Mouse (Mus musculus) small intestine, adult 2 months (tissue): ENCODE results near the gene Dgkk. TPM values are rescaled to one million over a fixed set of nuclear protein-coding genes. Genes with fewer than 3 reads are reported as not detected.

Experiments
- H3K27ac ChIP-seq: fragments of 200-500 bp; 2 replicates; pipeline ENCODE4 v1.5.1; 2012; ENCODE audit warnings: low read depth, low read length, control low read depth, inconsistent platforms; ENCODE audit not compliant: insufficient read depth
- H3K27me3 ChIP-seq: fragments of 200-500 bp; 2 replicates; pipeline ENCODE4 v1.6.1; 2012; ENCODE audit warnings: mild to moderate bottlenecking, moderate library complexity, low read length, inconsistent platforms; ENCODE audit not compliant: control insufficient read depth, insufficient read depth
- H3K36me3 ChIP-seq: fragments of 200-500 bp; 2 replicates; pipeline ENCODE4 v1.6.1; 2012; ENCODE audit warnings: mild to moderate bottlenecking, low read length, control low read depth, inconsistent platforms; ENCODE audit not compliant: control insufficient read depth, insufficient read depth
- H3K4me1 ChIP-seq: fragments of 200-500 bp; 2 replicates; pipeline ENCODE4 v1.6.1; 2012; ENCODE audit warnings: low read length, inconsistent platforms, mixed read lengths; ENCODE audit not compliant: control insufficient read depth, insufficient read depth, insufficient read length
- H3K4me3 ChIP-seq: fragments of 200-500 bp; 2 replicates; pipeline ENCODE4 v1.5.1; 2012; ENCODE audit warnings: low read depth, mild to moderate bottlenecking, control low read depth, inconsistent platforms, low read length, moderate library complexity
- CTCF ChIP-seq: fragments of 200-500 bp; IDR thresholded peaks from 2 replicates; pipeline ENCODE4 v1.5.1; 2012; ENCODE audit warnings: low read depth, mild to moderate bottlenecking, control low read depth, inconsistent platforms, low read length, moderate library complexity, mixed read lengths; ENCODE audit not compliant: insufficient replicate concordance, insufficient read length; ENCODE audit errors: extremely low read depth
- POLR2A ChIP-seq: fragments of 200-500 bp; IDR thresholded peaks from 2 replicates; pipeline ENCODE4 v1.6.1; 2012; ENCODE audit warnings: low read depth, mild to moderate bottlenecking, control low read depth, inconsistent platforms, low read length, moderate library complexity
- whole genome bisulfite sequencing: fragments of 180-500 bp; shearing (Covaris S2); methylation state at CpG from one replicate; pipeline ENCODE4 v1.1.7; 2018; 5-methylcytosine and 5-hydroxymethylcytosine counted together
- polyA plus RNA-seq: library from polyadenylated mRNA; depleted of rRNA; stranded (reverse); fragments of >200 nt; gene quantifications from 2 replicates; pipeline ENCODE4 v1.2.3, GENCODE M21; 2012

Dgkk gene
- polyA plus RNA-seq, 1 experiment, result not detected

GRCm38 (mm10) chrX:6832553-6832952 lies 53.4 kb downstream of the Dgkk start:
- H3K27ac ChIP-seq, result no peak overlapping the region
- no peak for TF ChIP-seq CTCF
- TF ChIP-seq POLR2A, result no peak
- H3K36me3 ChIP-seq, result no peaks in the 10 kb centered on the region
- H3K4me3 ChIP-seq, result no peak overlapping the region
- no peaks in the 10 kb centered on the region for H3K4me1 ChIP-seq
- 30% methylated on average over 2 of the region's 2 CpGs for WGBS
- no peaks in the 10 kb centered on the region for H3K27me3 ChIP-seq

GRCm38 (mm10) chrX:6853466-6853865 lies 74.4 kb downstream of the Dgkk start:
- Histone ChIP-seq H3K36me3 (no peaks in the 10 kb centered on the region), H3K4me1 (no peaks in the 10 kb centered on the region)
- 63% methylated on average over 3 of the region's 3 CpGs for WGBS

GRCm38 (mm10) chrX:6854136-6854535 lies 75.0 kb downstream of the Dgkk start:
- Histone ChIP-seq H3K27me3 (no peaks in the 10 kb centered on the region), H3K4me1 (no peaks in the 10 kb centered on the region), H3K27ac (no peak overlapping the region), H3K4me3 (no peak overlapping the region), H3K36me3 (no peaks in the 10 kb centered on the region)
- TF ChIP-seq POLR2A (no peak), CTCF (no peak)
- 77% methylated on average over 5 of the region's 5 CpGs for WGBS

More at GRCm38 (mm10) chrX:6853466-6853865, 74.4 kb downstream of the Dgkk start:
- TF ChIP-seq POLR2A (no peak), CTCF (no peak)
- Histone ChIP-seq H3K27me3 (no peaks in the 10 kb centered on the region), H3K27ac (no peak overlapping the region), H3K4me3 (no peak overlapping the region)

GRCm38 (mm10) chrX:6893933-6894332 lies 114.8 kb downstream of the Dgkk start:
- Histone ChIP-seq H3K27ac (no peak overlapping the region), H3K4me1 (no peaks in the 10 kb centered on the region), H3K4me3 (no peak overlapping the region), H3K27me3 (no peaks in the 10 kb centered on the region), H3K36me3 (no peaks in the 10 kb centered on the region)
- TF ChIP-seq POLR2A (no peak), CTCF (no peak)
- 27% methylated on average over 5 of the region's 5 CpGs for WGBS

- no peaks in the 10 kb centered on the region for H3K4me1 ChIP-seq
- no peak overlapping the region for H3K27ac ChIP-seq
- TF ChIP-seq CTCF (no peak), POLR2A (no peak)
- H3K36me3 ChIP-seq, result no peaks in the 10 kb centered on the region
- 92% methylated on average over 2 of the region's 2 CpGs for WGBS
- no peak overlapping the region for H3K4me3 ChIP-seq
- no peaks in the 10 kb centered on the region for H3K27me3 ChIP-seq
These were observed 131.9 kb downstream of the Dgkk start for GRCm38 (mm10) chrX:6911047-6911446.

- H3K4me1 ChIP-seq, result no peaks in the 10 kb centered on the region
- H3K27me3 ChIP-seq, result no peaks in the 10 kb centered on the region
- no peak overlapping the region for H3K4me3 ChIP-seq
- no peaks in the 10 kb centered on the region for H3K36me3 ChIP-seq
- 64% methylated on average over 5 of the region's 5 CpGs for WGBS
- no peak overlapping the region for H3K27ac ChIP-seq
- TF ChIP-seq CTCF (no peak), POLR2A (no peak)
These were observed 143.1 kb downstream of the Dgkk start for GRCm38 (mm10) chrX:6922165-6922564.

GRCm38 (mm10) chrX:6926224-6926623 lies 147.1 kb downstream of the Dgkk start:
- no peak for TF ChIP-seq POLR2A
- no peak for TF ChIP-seq CTCF
- Histone ChIP-seq H3K27me3 (no peaks in the 10 kb centered on the region), H3K4me3 (no peak overlapping the region), H3K4me1 (no peaks in the 10 kb centered on the region), H3K36me3 (no peaks in the 10 kb centered on the region), H3K27ac (no peak overlapping the region)
- WGBS, result 69% methylated on average over 4 of the region's 4 CpGs

GRCm38 (mm10) chrX:6968598-6968997 lies 189.5 kb downstream of the Dgkk start:
- H3K4me3 ChIP-seq, result no peak overlapping the region
- TF ChIP-seq CTCF (no peak), POLR2A (no peak)

More at GRCm38 (mm10) chrX:6968598-6968997, 189.5 kb downstream of the Dgkk start:
- 59% methylated on average over 3 of the region's 3 CpGs for WGBS
- no peaks in the 10 kb centered on the region for H3K36me3 ChIP-seq
- H3K27me3 ChIP-seq, result no peaks in the 10 kb centered on the region
- H3K4me1 ChIP-seq, result no peaks in the 10 kb centered on the region
- no peak overlapping the region for H3K27ac ChIP-seq
